Mouse (Mus musculus) bone marrow macrophage, adult 2 months (primary cell): ENCODE data around the gene Dhrs7c.

ENCODE experiments used
- CTCF ChIP-seq: IDR thresholded peaks from 2 replicates; pipeline ENCODE4 v1.5.1; 2012; ENCODE audit warnings: low read depth, mild to moderate bottlenecking, low read length, moderate library complexity
- POLR2A ChIP-seq: IDR thresholded peaks from 2 replicates; pipeline ENCODE4 v1.6.1; 2012; ENCODE audit warnings: mild to moderate bottlenecking, low read depth, low read length, borderline replicate concordance

DNA sequence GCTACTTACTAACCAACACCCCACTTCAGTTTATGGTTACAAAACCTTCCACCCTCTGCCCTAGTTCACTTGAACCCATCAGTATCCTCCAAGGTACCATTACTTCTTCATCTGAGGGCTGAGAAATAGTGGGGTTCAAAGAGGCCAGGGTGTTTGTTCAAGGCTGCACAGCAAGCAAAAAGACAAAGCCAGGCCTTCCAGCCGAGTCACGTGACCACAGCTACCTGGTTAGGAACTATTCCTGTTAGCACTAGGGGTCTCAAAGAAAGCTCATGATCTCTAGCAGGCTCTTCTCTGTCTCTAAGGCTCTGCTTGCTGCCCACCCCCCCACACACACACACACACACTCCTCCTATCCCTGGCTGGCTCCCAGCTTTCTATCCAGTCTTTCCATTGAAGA, 26.3 kb upstream of the Dhrs7c start:
- TF ChIP-seq CTCF (no peak), POLR2A (no peak)
